Mouse (Mus musculus) olfactory bulb, adult 2 months (tissue): ENCODE results near the gene Ttc32. TPM values are rescaled to one million over a fixed set of nuclear protein-coding genes. Genes with fewer than 3 reads are reported as not detected.

Experiments
- H3K27ac ChIP-seq: fragments of 200-500 bp; 2 replicates; pipeline ENCODE4 v1.5.1; 2012; ENCODE audit warnings: low read depth, low read length; ENCODE audit not compliant: insufficient read depth
- H3K4me1 ChIP-seq: fragments of 200-500 bp; 2 replicates; pipeline ENCODE4 v1.6.1; 2012; ENCODE audit warnings: low read length; ENCODE audit not compliant: control insufficient read depth, insufficient read depth
- H3K4me3 ChIP-seq: fragments of 200-500 bp; 2 replicates; pipeline ENCODE4 v1.5.1; 2012; ENCODE audit warnings: mild to moderate bottlenecking, low read depth, low read length, moderate library complexity; ENCODE audit not compliant: insufficient read depth
- CTCF ChIP-seq: fragments of 200-500 bp; IDR thresholded peaks from 2 replicates; pipeline ENCODE4 v1.5.1; 2012; ENCODE audit warnings: low read depth, mild to moderate bottlenecking, low read length, moderate library complexity; ENCODE audit not compliant: insufficient read depth
- POLR2A ChIP-seq: fragments of 200-500 bp; IDR thresholded peaks from 2 replicates; pipeline ENCODE4 v1.6.1; 2012; ENCODE audit warnings: mild to moderate bottlenecking, low read depth, low read length, moderate library complexity; ENCODE audit not compliant: insufficient read depth
- WGBS: fragments of 180-500 bp; shearing (Covaris S2); methylation state at CpG from one replicate; pipeline ENCODE4 v1.1.7; 2018; 5-methylcytosine and 5-hydroxymethylcytosine counted together
- polyA plus RNA-seq: library from polyadenylated mRNA; stranded (reverse); fragments of >200 nt; gene quantifications from 2 replicates; pipeline ENCODE4 v1.2.4, GENCODE M21; 2012; ENCODE audit warnings: low replicate concordance; ENCODE audit not compliant: missing spikeins, insufficient read depth, insufficient read length

Ttc32 gene
- polyA plus RNA-seq, 1 experiment: not detected

DNA sequence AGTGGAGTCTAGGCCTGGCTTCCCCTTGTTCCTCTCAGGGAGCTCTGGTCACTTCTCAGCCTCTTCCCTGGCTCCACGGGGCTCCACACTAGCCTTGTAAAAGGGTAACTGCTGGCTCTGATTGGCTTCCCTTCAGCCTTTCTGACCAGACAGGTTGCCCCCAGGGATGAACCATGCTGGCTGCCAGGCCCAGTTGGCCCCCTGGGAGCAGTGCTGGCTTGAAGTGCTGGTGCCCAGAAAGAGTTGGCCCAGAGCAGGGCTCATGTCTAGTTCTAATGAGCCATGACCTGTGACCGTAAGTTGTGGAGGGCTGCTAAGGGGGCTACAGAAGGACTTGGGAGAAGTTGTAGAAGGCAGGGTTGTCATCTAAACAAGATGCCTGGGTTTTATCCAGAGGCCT lies 24.2 kb downstream of the Ttc32 start:
- no peak overlapping the region for H3K4me3 ChIP-seq
- TF ChIP-seq CTCF (no peak), POLR2A (no peak)
- H3K4me1 ChIP-seq: no peaks in the 10 kb centered on the region
- H3K27ac ChIP-seq: no peak overlapping the region
- 79% methylated on average over 2 of the region's 2 CpGs for WGBS

DNA sequence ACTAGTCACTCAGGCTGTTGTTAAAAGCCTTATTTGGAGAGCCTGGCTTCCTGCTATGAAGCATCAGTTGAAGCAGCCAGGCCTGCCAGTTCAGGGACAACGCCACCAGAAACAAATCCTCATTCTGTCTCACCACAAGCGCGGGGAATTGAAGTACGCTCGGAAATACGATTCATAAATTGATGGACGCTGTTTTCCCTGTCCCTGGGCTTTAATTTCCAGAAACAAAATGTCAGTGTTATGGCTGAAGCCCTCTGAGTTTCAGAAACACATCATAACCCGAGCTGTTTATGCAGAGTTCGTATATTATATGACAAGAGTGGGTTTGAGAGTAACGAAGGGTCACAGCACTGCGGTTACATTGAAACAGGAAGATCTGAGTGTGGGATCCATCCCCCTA lies 25.5 kb downstream of the Ttc32 start:
- WGBS: 75% methylated on average over 11 of the region's 11 CpGs
- TF ChIP-seq POLR2A (no peak), CTCF (no peak)
- Histone ChIP-seq H3K27ac (no peak overlapping the region), H3K4me1 (no peaks in the 10 kb centered on the region), H3K4me3 (no peak overlapping the region)

DNA sequence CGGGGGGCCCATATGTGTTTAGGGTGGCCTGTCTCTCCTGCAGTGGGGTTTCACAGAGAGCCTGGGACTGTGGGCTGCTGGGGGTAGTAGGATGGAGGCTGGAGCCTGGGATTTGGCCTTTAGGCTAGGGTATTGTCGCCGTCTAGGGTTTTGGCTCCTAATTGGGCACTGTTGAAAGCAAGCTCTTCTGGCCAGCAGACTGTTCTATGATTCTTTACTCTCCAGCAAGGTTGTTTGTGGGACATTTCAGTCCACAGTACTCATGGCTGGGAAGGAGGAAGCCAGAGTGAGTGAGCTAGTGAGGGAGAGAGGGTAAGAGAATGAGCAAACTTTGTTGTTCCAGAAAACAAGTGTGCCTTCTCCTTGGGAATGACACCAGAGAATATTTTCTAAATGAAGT lies 29.7 kb downstream of the Ttc32 start:
- 76% methylated on average over 3 of the region's 3 CpGs for WGBS
- Histone ChIP-seq H3K4me1 (no peaks in the 10 kb centered on the region), H3K27ac (no peak overlapping the region), H3K4me3 (no peak overlapping the region)
- TF ChIP-seq POLR2A (no peak), CTCF (no peak)

DNA sequence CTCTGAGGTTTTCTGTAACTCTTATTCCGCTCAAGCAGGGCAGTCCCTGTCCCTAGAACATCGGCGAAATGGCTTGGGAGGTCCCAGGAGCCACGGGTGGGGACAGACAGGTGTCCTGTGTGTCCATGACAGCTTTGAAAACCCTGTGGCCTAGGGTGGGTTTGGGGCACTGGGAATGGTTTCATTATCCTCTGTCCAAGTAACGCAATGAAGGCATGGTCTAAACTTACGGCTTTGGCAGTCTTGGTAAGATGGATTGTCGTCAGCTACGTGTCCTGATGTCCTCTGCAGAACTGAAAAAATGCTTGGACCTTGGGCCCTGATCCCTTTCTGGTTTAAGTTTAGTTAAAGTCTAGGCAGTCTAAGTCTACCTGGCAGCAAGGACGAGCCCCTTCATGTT lies 30.2 kb downstream of the Ttc32 start:
- no peak overlapping the region for H3K27ac ChIP-seq
- 94% methylated on average over 9 of the region's 9 CpGs for WGBS
- TF ChIP-seq CTCF: no peak
- no peak for TF ChIP-seq POLR2A
- H3K4me3 ChIP-seq: no peak overlapping the region
- H3K4me1 ChIP-seq: no peaks in the 10 kb centered on the region

DNA sequence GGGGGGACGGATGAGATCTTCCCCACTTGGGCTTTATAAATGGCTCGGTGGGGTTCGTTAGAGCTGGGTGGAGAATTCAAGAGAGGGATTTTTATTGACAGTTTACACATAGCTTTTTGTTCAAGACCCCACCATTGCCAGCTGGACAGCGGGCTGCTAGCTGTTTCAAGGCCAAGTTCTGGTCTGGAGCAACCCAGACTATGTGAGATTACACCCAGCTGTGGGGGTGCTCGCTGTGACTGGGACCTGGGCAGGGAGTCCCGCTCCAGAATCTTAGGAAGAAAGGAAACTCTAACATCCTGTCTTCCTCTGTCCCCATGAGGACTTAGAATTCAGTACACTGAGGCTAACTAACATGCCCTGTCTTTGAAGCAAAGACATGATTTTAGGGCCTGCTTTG lies 33.8 kb downstream of the Ttc32 start:
- 63% methylated on average over 6 of the region's 6 CpGs for WGBS
- H3K4me3 ChIP-seq: no peak overlapping the region
- no peaks in the 10 kb centered on the region for H3K4me1 ChIP-seq
- no peak overlapping the region for H3K27ac ChIP-seq
- TF ChIP-seq CTCF: no peak
- no peak for TF ChIP-seq POLR2A

DNA sequence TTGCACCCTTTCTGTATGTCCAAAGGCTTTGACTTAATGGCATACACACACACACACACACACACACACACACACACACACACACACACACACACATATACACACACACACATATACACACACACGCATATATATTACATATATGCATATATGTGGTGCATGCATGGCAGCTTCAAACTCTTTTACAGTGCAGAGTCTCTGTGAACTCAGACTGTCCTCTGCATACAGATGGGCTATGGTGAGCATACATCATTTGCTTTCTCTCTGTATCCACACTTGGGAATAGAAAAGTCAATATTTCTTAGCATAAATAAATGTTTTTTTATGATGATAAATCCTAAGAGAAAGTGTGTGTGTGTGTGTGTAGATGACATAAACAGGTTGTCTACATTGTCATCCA lies 41.3 kb downstream of the Ttc32 start:
- WGBS: 92% methylated on average over 1 of the region's 1 CpGs
- TF ChIP-seq POLR2A: no peak
- TF ChIP-seq CTCF: no peak
- H3K27ac ChIP-seq: no peak overlapping the region
- H3K4me1 ChIP-seq: peaks cover 4% of the 10 kb centered on the region; the same call in 1 of the 2 replicates
- no peak overlapping the region for H3K4me3 ChIP-seq

DNA sequence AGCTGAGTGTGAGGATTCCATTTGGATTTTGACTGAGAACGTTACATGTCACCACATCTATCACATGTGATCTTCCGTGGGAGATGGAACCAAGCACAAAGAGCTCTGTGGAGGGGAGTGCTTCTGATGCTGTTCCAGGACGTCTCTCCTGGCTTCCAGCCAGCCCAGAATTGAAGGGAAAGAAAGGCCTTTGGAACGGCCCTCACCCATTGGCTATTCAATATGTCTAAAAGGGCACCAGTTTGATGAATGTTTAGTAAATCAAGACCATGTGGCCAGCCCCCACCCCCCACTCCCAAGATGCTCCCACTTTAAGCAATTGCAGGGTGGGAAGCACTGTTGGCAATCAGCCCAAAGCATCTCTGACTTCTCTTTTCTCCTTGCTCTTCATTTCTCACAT lies 41.7 kb downstream of the Ttc32 start:
- WGBS: 26% methylated on average over 4 of the region's 4 CpGs
- Histone ChIP-seq H3K27ac (no peak overlapping the region), H3K4me1 (peaks cover 4% of the 10 kb centered on the region; the same call in 1 of the 2 replicates), H3K4me3 (no peak overlapping the region)
- no peak for TF ChIP-seq POLR2A
- TF ChIP-seq CTCF: no peak

DNA sequence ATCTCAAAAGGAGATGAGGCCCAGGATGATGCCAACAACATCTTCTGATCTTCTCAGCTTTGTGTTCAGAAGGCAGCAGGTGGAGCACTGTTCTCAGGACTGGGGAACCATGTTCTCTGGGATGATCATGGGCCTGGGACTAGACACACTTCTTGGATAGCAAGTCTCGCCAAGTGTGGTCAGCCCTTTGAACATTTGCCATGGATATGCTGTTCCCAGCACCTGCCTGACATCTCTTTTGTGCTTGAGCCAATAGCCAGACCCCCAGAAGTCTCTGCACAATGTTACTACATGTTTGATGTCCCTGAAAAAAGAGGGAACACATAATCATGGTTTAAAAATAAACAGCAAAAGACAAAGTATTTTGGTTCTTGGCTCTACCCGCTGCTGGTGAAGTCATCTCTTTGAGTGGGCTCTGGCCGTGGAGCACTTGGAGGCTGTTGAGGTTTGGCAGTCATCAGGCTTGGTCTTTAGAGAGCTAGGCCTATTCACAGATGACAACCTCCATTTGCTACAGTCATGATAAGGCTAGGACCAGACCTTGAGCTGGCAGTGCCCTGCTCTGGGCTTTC lies 47.8 kb downstream of the Ttc32 start:
- H3K27ac ChIP-seq: no peak overlapping the region
- TF ChIP-seq CTCF (no peak), POLR2A (no peak)
- H3K4me1 ChIP-seq: no peaks in the 10 kb centered on the region
- WGBS: 66% methylated on average over 3 of the region's 3 CpGs
- H3K4me3 ChIP-seq: no peak overlapping the region

DNA sequence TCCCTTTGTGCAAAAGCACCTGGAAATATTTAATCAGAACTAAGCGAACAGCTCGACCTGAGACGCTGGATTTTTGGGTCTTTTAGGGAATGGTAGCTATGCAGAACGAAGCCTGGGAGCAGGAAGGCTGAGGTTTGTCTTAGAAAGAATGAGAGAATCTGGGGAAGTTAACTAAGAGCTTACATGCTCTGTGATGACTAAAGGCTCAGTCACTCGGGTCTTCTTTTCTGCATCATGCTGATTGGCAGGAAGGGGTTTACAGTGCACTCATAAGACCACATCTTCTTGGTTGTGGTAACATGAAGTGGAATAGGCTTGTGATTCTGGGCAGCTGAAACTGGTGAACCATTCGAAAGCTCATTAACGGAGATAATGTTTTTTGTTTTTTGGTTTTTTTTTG lies 60.4 kb downstream of the Ttc32 start:
- TF ChIP-seq CTCF (no peak), POLR2A (no peak)

More for the DNA sequence above, 60.4 kb downstream of the Ttc32 start:
- H3K4me3 ChIP-seq: no peak overlapping the region
- 85% methylated on average over 7 of the region's 7 CpGs for WGBS
- no peaks in the 10 kb centered on the region for H3K4me1 ChIP-seq
- no peak overlapping the region for H3K27ac ChIP-seq

Other genes with a start within 250 kb of the Ttc32 start
- not detected in 2 replicates for gene Laptm4a, start 108.3 kb upstream of the Ttc32 start, polyA plus RNA-seq
- not detected in 2 replicates for gene Matn3, start 82.1 kb upstream of the Ttc32 start, polyA plus RNA-seq
- gene Wdr35, start 56.1 kb upstream of the Ttc32 start, polyA plus RNA-seq: not detected in 2 replicates